Mouse (Mus musculus): ENCODE data around the gene Nebl.

DNA sequence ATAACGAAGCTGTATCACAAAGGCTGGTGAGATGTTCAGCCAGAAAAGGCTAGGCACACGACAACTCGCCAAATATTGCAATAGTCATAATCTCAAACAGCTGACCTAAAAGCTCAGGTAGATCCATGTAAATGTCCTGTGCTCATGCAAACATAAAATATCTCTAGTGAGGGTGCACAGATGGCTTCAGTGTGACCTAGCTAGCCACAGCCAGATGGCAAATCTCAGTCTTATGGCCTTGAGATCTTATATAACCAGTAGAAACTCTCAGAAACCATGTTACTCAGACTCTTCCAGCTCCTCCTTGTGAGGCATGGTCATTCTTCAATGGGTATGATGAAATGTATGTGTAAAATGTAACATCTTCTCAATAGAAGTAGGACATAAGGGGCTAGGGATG, 230.2 kb downstream of the Nebl start:
- TF ChIP-seq POLR2A (IDR thresholded peaks at IDR 0.05; ENCODE audit: insufficient read length, low read depth) (no peak), CEBPB (IDR thresholded peaks at IDR 0.05; ENCODE audit: insufficient read depth, poor library complexity, severe bottlenecking) (no peak), TCF12 (IDR thresholded peaks at IDR 0.05; ENCODE audit: insufficient read depth, poor library complexity, severe bottlenecking) (no peak), E2F4 (IDR thresholded peaks at IDR 0.05; ENCODE audit: insufficient read depth) (no peak), USF1 (IDR thresholded peaks at IDR 0.05; ENCODE audit: low read depth) (no peak), MYOG (IDR thresholded peaks at IDR 0.05; ENCODE audit: control insufficient read depth in 1 of 3, insufficient read depth in 1 of 3, insufficient read length in 2 of 3, low read depth in 2 of 3) (no peak), POLR2AphosphoS2 (IDR thresholded peaks at IDR 0.05; ENCODE audit: insufficient read length, low read depth) (no peak), MAX (IDR thresholded peaks at IDR 0.05; ENCODE audit: low read depth) (no peak), MYOD1 (IDR thresholded peaks at IDR 0.05; ENCODE audit: control insufficient read depth in 1 of 3, insufficient read length in 2 of 3, low read depth in 2 of 3) (no peak), REST (IDR thresholded peaks at IDR 0.05; ENCODE audit: insufficient read depth, insufficient read length) (no peak)

Data from myocyte (in vitro differentiated cells).